Mouse (Mus musculus) right cerebral cortex, postnatal 25 days (tissue): ENCODE measurements at regions not wholly inside any gene's neighbourhood (a gene's known extent, or its start where the extent isn't known, plus 50 kb on each side); places are given as distances from the start of the nearest gene placed in this dataset.

Experiments
- DNase-seq: peaks from one replicate; pipeline ENCODE4 v3.0.0; 2022

GRCm38 (mm10) chr1:71735606-71736005, 82.6 kb upstream of the Fn1 start:
- no peak for DNase-seq

GRCm38 (mm10) chr1:71731623-71732022, 78.6 kb upstream of the Fn1 start:
- no peak for DNase-seq

- no peak for DNase-seq
Measured at GRCm38 (mm10) chr1:71731011-71731410, 78.0 kb upstream of the Fn1 start.

- no peak for DNase-seq
Measured at GRCm38 (mm10) chr1:71728852-71729347, 75.9 kb upstream of the Fn1 start.

- DNase-seq: no peak
Measured at GRCm38 (mm10) chr1:71723816-71724215, 70.8 kb upstream of the Fn1 start.

GRCm38 (mm10) chr1:71723039-71723397, 70.0 kb upstream of the Fn1 start:
- DNase-seq: no peak

GRCm38 (mm10) chr1:71722211-71723038, 69.4 kb upstream of the Fn1 start:
- no peak for DNase-seq
